Mouse (Mus musculus) kidney, embryonic 16.5 days (tissue): ENCODE data around the gene Il18. TPM values are rescaled to one million over a fixed set of nuclear protein-coding genes. Genes with fewer than 3 reads are reported as not detected.
"Not testable (repeated sequence)": the region's sequence is repeated elsewhere in the genome, so short reads cannot be mapped to it uniquely, and the experiment has no call there.

Source experiments
- ATAC-seq: fragments of 200-750 bp; cut with Nextera tagmentation; 2 replicates; pipeline ENCODE4 v1.8.0; 2017; ENCODE audit warnings: moderate TSS enrichment; ENCODE audit not compliant: low FRiP score, low TSS enrichment
- H3K27ac ChIP-seq: fragments of 300-500 bp; sonication (generic); 2 replicates; pipeline ENCODE4 v1.5.1; 2014; ENCODE audit warnings: low read length
- H3K27me3 ChIP-seq: fragments of 300-500 bp; sonication (generic); 2 replicates; pipeline ENCODE4 v1.6.1; 2014; ENCODE audit warnings: low read length, control low read depth, mixed read lengths; ENCODE audit not compliant: insufficient read depth
- H3K36me3 ChIP-seq: fragments of 300-500 bp; sonication (generic); 2 replicates; pipeline ENCODE4 v1.6.1; 2014; ENCODE audit warnings: low read length, control low read depth, mixed read lengths; ENCODE audit not compliant: insufficient read depth
- H3K4me1 ChIP-seq: fragments of 300-500 bp; sonication (generic); 2 replicates; pipeline ENCODE4 v1.6.1; 2014; ENCODE audit warnings: low read length, control low read depth, mixed read lengths; ENCODE audit not compliant: insufficient read depth
- H3K4me2 ChIP-seq: fragments of 300-500 bp; sonication (generic); replicated peaks from 2 replicates; pipeline ENCODE4 v1.6.1; 2014; ENCODE audit warnings: low read depth, low read length
- H3K4me3 ChIP-seq: fragments of 300-500 bp; sonication (generic); 2 replicates; pipeline ENCODE4 v1.5.1; 2014; ENCODE audit warnings: mild to moderate bottlenecking, low read length
- H3K9ac ChIP-seq: fragments of 300-500 bp; sonication (generic); replicated peaks from 2 replicates; pipeline ENCODE4 v1.6.1; 2014; ENCODE audit warnings: low read length
- H3K9me3 ChIP-seq: fragments of 300-500 bp; sonication (generic); 2 replicates; pipeline ENCODE4 v1.6.1; 2016; ENCODE audit warnings: low read length, control low read depth
- WGBS: fragments of 180-500 bp; shearing (Covaris S2); extraction: QIAGEN DNeasy Blood & Tissue Kit; methylation state at CpG from one replicate; pipeline ENCODE4 v1.1.7; 2014; 5-methylcytosine and 5-hydroxymethylcytosine counted together
- polyA plus RNA-seq: library from polyadenylated mRNA; unstranded; fragments of >200 nt; fragmentation: Nextera tagmentation; extraction: Ambion mirVana; gene quantifications from 2 replicates; pipeline ENCODE4 v1.2.1, GENCODE M21; 2015

Il18 gene
- polyA plus RNA-seq, 1 experiment from 2014 or later, result 2.9 TPM

GRCm38 (mm10) chr9:50617794-50618330 lies 63.2 kb downstream of the Il18 start:
- H3K27ac ChIP-seq, result no peak overlapping the region
- H3K9me3 ChIP-seq, result no peaks in the 10 kb centered on the region
- ATAC-seq, result no peak
- no peak overlapping the region for H3K9ac ChIP-seq
- peak overlapping the region; percentile 68 for H3K4me2 ChIP-seq
- H3K4me3 ChIP-seq, result peak overlapping the region; percentile 100
- peaks cover 19% of the 10 kb centered on the region for H3K36me3 ChIP-seq
- H3K4me1 ChIP-seq, result peaks cover 9% of the 10 kb centered on the region
- no peaks in the 10 kb centered on the region for H3K27me3 ChIP-seq
- 59% methylated on average over 9 of the region's 9 CpGs for WGBS

GRCm38 (mm10) chr9:50630903-50631302 lies 76.3 kb downstream of the Il18 start:
- not testable (repeated sequence) for ATAC-seq, H3K4me1 ChIP-seq, H3K9me3 ChIP-seq, H3K4me2 ChIP-seq, H3K4me3 ChIP-seq, H3K27ac ChIP-seq, H3K9ac ChIP-seq, H3K27me3 ChIP-seq
- WGBS, result 91% methylated on average over 6 of the region's 8 CpGs
- H3K36me3 ChIP-seq, result peaks cover 22% of the 10 kb centered on the region

Other genes with a start within 250 kb of the Il18 start
- 279 and 349 TPM in 2 replicates for gene Rpl10-ps3, start 209.9 kb upstream of the Il18 start, polyA plus RNA-seq
- gene Plet1, start 60.3 kb upstream of the Il18 start, polyA plus RNA-seq, result 36.9 and 37.1 TPM in 2 replicates
- 96.6 and 108 TPM in 2 replicates for gene Pts, start 26.1 kb upstream of the Il18 start, polyA plus RNA-seq
- 0.15 and 0.24 TPM in 2 replicates for gene Bco2, start 354 bp downstream of the Il18 start, polyA plus RNA-seq
- not detected in 2 replicates for gene Tex12, start 6.5 kb downstream of the Il18 start, polyA plus RNA-seq
- 417 and 453 TPM in 2 replicates for gene Sdhd, start 49.0 kb downstream of the Il18 start, polyA plus RNA-seq
- gene Timm8b, start 49.1 kb downstream of the Il18 start, polyA plus RNA-seq, result 232 and 245 TPM in 2 replicates
- 4.9 and 5.3 TPM in 2 replicates for gene Pih1d2, start 62.5 kb downstream of the Il18 start, polyA plus RNA-seq
- gene Nkapd1, start 62.6 kb downstream of the Il18 start, polyA plus RNA-seq, result 17.0 and 17.9 TPM in 2 replicates
- 64.0 and 67.9 TPM in 2 replicates for gene Dlat, start 105.0 kb downstream of the Il18 start, polyA plus RNA-seq
- 7.7 and 8.6 TPM in 2 replicates for gene Dixdc1, start 184.7 kb downstream of the Il18 start, polyA plus RNA-seq
- 12.4 and 13.3 TPM in 2 replicates for gene 2310030G06Rik, start 191.7 kb downstream of the Il18 start, polyA plus RNA-seq
- 54.3 and 57.4 TPM in 2 replicates for gene Cryab, start 196.5 kb downstream of the Il18 start, polyA plus RNA-seq
- gene Hspb2, start 197.5 kb downstream of the Il18 start, polyA plus RNA-seq, result 5.2 and 6.0 TPM in 2 replicates
- 13.0 and 13.1 TPM in 2 replicates for gene Fdxacb1, start 213.4 kb downstream of the Il18 start, polyA plus RNA-seq
- gene Alg9, start 220.2 kb downstream of the Il18 start, polyA plus RNA-seq, result 41.8 and 44.3 TPM in 2 replicates
- gene 1110032A03Rik, start 220.7 kb downstream of the Il18 start, polyA plus RNA-seq, result 33.1 and 40.4 TPM in 2 replicates